Mouse (Mus musculus) embryonic facial prominence, embryonic 14.5 days (tissue): ENCODE data around the gene Wfdc3. TPM values are rescaled to one million over a fixed set of nuclear protein-coding genes. Genes with fewer than 3 reads are reported as not detected.

Source experiments
- ATAC-seq: fragments of 200-750 bp; cut with Nextera tagmentation; 2 replicates; pipeline ENCODE4 v1.8.0; 2017; ENCODE audit warnings: low read depth, moderate number of reproducible peaks, moderate TSS enrichment
- DNase-seq: peaks from one replicate; pipeline ENCODE4 v3.0.0-alpha.2; 2015; ENCODE audit warnings: low spot score
- H3K27ac ChIP-seq: fragments of 300-500 bp; sonication (generic); replicated peaks from 2 replicates; pipeline ENCODE4 v1.5.1; 2014; ENCODE audit warnings: low read depth, mild to moderate bottlenecking, low read length, moderate library complexity
- H3K27me3 ChIP-seq: fragments of 300-500 bp; sonication (generic); replicated peaks from 2 replicates; pipeline ENCODE4 v1.6.1; 2014; ENCODE audit warnings: low read length; ENCODE audit not compliant: control insufficient read depth, insufficient read depth
- H3K36me3 ChIP-seq: fragments of 300-500 bp; sonication (generic); 2 replicates; pipeline ENCODE4 v1.6.1; 2014; ENCODE audit warnings: low read length, mixed read lengths; ENCODE audit not compliant: control insufficient read depth, insufficient read depth
- H3K4me1 ChIP-seq: fragments of 300-500 bp; sonication (generic); 2 replicates; pipeline ENCODE4 v1.6.1; 2014; ENCODE audit warnings: antibody characterized with exemption, low read length; ENCODE audit not compliant: control insufficient read depth, insufficient read depth
- H3K4me2 ChIP-seq: fragments of 300-500 bp; sonication (generic); 2 replicates; pipeline ENCODE4 v1.6.1; 2014; ENCODE audit warnings: low read depth, mild to moderate bottlenecking, low read length, moderate library complexity, mixed read lengths
- H3K4me3 ChIP-seq: fragments of 300-500 bp; sonication (generic); 2 replicates; pipeline ENCODE4 v1.5.1; 2014; ENCODE audit warnings: low read depth, mild to moderate bottlenecking, low read length
- H3K9ac ChIP-seq: fragments of 300-500 bp; sonication (generic); 2 replicates; pipeline ENCODE4 v1.6.1; 2014; ENCODE audit warnings: low read depth, mild to moderate bottlenecking, low read length, moderate library complexity, mixed read lengths
- H3K9me3 ChIP-seq: fragments of 300-500 bp; sonication (generic); 2 replicates; pipeline ENCODE4 v1.6.1; 2016; ENCODE audit warnings: low read length; ENCODE audit not compliant: control insufficient read depth
- WGBS: fragments of 180-500 bp; shearing (Covaris S2); extraction: QIAGEN DNeasy Blood & Tissue Kit; methylation state at CpG from one replicate; pipeline ENCODE4 v1.1.7; 2014; 5-methylcytosine and 5-hydroxymethylcytosine counted together
- polyA plus RNA-seq: library from polyadenylated mRNA; unstranded; fragments of >200 nt; fragmentation: Nextera tagmentation; extraction: Ambion mirVana; gene quantifications from 2 replicates; pipeline ENCODE4 v1.2.1, GENCODE M21; 2014

The Wfdc3 gene
- polyA plus RNA-seq = 0.53 and 1.1 TPM in 2 replicates

- 0% methylated on average over 31 of the region's 70 CpGs for WGBS
- Histone ChIP-seq H3K36me3 (peaks cover 33% of the 10 kb centered on the region), H3K27me3 (no peaks in the 10 kb centered on the region), H3K9ac (peak within 1 kb of the TSS; percentile 93), H3K4me3 (peak within 1 kb of the TSS; percentile 90), H3K27ac (peak within 1 kb of the TSS; percentile 74), H3K4me2 (peak within 1 kb of the TSS; percentile 75), H3K9me3 (no peaks in the 10 kb centered on the region), H3K4me1 (peaks cover 11% of the 10 kb centered on the region)
- ATAC-seq (peak; percentile 93), DNase-seq (peak; percentile 94)
These were observed at the start of gene Wfdc3, which contains the start of gene Dnttip1 for GRCm38 (mm10) chr2:164745843-164746479. Gene Wfdc3 (minus strand): TSS chr2:164745931. Gene Dnttip1 (plus strand): TSS chr2:164745983.

GRCm38 (mm10) chr2:164794293-164794692, 48.6 kb upstream of the Wfdc3 start:
- DNase-seq = peak; percentile 93
- Histone ChIP-seq H3K4me1 (no peaks in the 10 kb centered on the region), H3K9ac (no peak overlapping the region), H3K27me3 (no peaks in the 10 kb centered on the region), H3K4me3 (no peak overlapping the region), H3K4me2 (no peak overlapping the region), H3K27ac (no peak overlapping the region), H3K36me3 (peaks cover 92% of the 10 kb centered on the region), H3K9me3 (no peaks in the 10 kb centered on the region)
- ATAC-seq = peak; percentile 48
- WGBS = 36% methylated on average over 5 of the region's 5 CpGs

DNA sequence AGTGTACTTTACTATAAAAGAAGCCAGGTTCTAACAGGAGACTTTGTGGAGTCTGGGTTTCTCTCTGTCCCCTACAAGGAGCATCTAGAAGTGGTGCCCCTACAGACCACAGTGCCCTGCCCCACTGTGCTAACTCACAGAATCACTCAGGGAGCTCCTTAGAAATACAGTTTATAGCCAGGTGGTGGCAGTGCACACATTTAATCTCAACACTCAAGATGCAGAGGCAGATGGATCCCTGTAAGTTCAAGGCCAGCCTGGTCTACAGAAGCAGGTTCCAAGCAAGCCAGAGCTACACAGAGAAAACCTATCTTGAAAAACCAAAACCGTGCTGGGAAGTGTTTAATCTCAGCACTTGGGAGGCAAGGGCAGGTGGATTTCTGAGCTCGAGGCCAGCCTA, 48.0 kb upstream of the Wfdc3 start:
- 89% methylated on average over 2 of the region's 2 CpGs for WGBS
- no peak for ATAC-seq
- no peak for DNase-seq
- H3K4me2 ChIP-seq = no peak overlapping the region
- H3K9ac ChIP-seq = no peak overlapping the region
- H3K4me3 ChIP-seq = no peak overlapping the region
- no peak overlapping the region for H3K27ac ChIP-seq
- no peaks in the 10 kb centered on the region for H3K4me1 ChIP-seq
- H3K9me3 ChIP-seq = no peaks in the 10 kb centered on the region
- H3K27me3 ChIP-seq = no peaks in the 10 kb centered on the region
- peaks cover 90% of the 10 kb centered on the region for H3K36me3 ChIP-seq

DNA sequence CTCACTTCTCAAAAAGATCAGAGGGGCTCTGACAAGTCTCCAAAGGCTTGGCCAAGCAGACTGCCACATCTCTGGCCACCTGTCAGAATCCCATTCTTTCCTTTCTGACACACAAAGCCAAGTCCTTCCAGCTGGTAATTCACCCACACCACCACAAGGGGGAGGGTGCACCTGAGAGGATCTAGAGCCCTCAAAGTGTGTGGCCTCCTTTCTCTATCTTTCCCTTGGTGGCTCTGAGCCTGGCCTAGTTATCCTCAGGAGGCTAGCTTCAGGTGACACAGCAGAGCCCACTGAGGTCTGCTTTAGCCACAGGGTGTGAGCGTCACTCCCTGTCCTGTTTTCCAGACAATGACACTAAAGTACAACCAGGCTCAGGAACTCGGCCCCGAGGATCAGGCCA, 47.5 kb upstream of the Wfdc3 start:
- Histone ChIP-seq H3K27me3 (no peaks in the 10 kb centered on the region), H3K9me3 (no peaks in the 10 kb centered on the region), H3K4me2 (no peak overlapping the region), H3K9ac (no peak overlapping the region), H3K27ac (no peak overlapping the region), H3K4me1 (no peaks in the 10 kb centered on the region), H3K36me3 (peaks cover 87% of the 10 kb centered on the region), H3K4me3 (no peak overlapping the region)
- DNase-seq (peak; percentile 47), ATAC-seq (no peak)
- 79% methylated on average over 3 of the region's 3 CpGs for WGBS

GRCm38 (mm10) chr2:164792400-164793190, 46.9 kb upstream of the Wfdc3 start:
- no peak overlapping the region for H3K9ac ChIP-seq
- 91% methylated on average over 12 of the region's 12 CpGs for whole genome bisulfite sequencing
- H3K9me3 ChIP-seq = no peaks in the 10 kb centered on the region
- H3K27ac ChIP-seq = no peak overlapping the region
- no peaks in the 10 kb centered on the region for H3K27me3 ChIP-seq
- no peak overlapping the region for H3K4me2 ChIP-seq
- H3K4me3 ChIP-seq = no peak overlapping the region
- DNase-seq = no peak
- peaks cover 81% of the 10 kb centered on the region for H3K36me3 ChIP-seq
- H3K4me1 ChIP-seq = no peaks in the 10 kb centered on the region
- ATAC-seq = no peak

- WGBS = 91% methylated on average over 18 of the region's 18 CpGs
- peaks cover 3% of the 10 kb centered on the region; the same call in 1 of the 2 replicates for H3K4me1 ChIP-seq
- H3K4me2 ChIP-seq = no peak overlapping the region
- H3K9ac ChIP-seq = no peak overlapping the region; the same call in 1 of the 2 replicates
- no peaks in the 10 kb centered on the region for H3K27me3 ChIP-seq
- DNase-seq (no peak), ATAC-seq (no peak)
- no peaks in the 10 kb centered on the region for H3K9me3 ChIP-seq
- H3K36me3 ChIP-seq = peaks cover 76% of the 10 kb centered on the region
- H3K27ac ChIP-seq = no peak overlapping the region
- H3K4me3 ChIP-seq = no peak overlapping the region
These were observed 46.1 kb upstream of the Wfdc3 start for GRCm38 (mm10) chr2:164791841-164792261.

DNA sequence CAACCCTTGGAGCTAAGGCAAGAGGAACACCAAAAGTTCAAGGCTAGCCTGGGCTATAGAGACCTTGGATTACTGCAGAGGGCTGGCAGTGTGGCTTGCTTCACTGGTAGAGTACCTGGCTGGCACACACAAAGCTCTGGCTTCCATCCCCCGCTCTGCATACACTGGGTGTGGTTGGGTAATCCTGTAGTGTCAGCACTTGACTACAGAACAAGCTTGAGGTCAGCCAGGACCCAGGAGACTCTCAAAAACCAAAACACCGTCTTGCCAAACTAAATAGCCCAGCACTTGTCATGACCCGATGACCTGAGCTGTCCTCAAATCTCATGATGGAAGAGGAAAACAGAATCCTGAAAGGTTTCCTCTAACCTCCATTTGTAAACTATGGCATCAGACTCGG, 44.7 kb upstream of the Wfdc3 start:
- 72% methylated on average over 4 of the region's 4 CpGs for WGBS
- peaks cover 62% of the 10 kb centered on the region for H3K36me3 ChIP-seq

GRCm38 (mm10) chr2:164788411-164788810, 42.7 kb upstream of the Wfdc3 start:
- Histone ChIP-seq H3K4me2 (no peak overlapping the region), H3K36me3 (peaks cover 44% of the 10 kb centered on the region), H3K4me3 (no peak overlapping the region), H3K27ac (no peak overlapping the region), H3K9me3 (no peaks in the 10 kb centered on the region), H3K9ac (no peak overlapping the region), H3K4me1 (peaks cover 8% of the 10 kb centered on the region), H3K27me3 (no peaks in the 10 kb centered on the region)
- no peak for DNase-seq
- WGBS = 73% methylated on average over 4 of the region's 4 CpGs
- ATAC-seq = no peak

More for the DNA sequence above, 44.7 kb upstream of the Wfdc3 start:
- Histone ChIP-seq H3K9ac (no peak overlapping the region), H3K27ac (no peak overlapping the region), H3K27me3 (no peaks in the 10 kb centered on the region), H3K9me3 (no peaks in the 10 kb centered on the region), H3K4me3 (no peak overlapping the region), H3K4me2 (no peak overlapping the region), H3K4me1 (peaks cover 8% of the 10 kb centered on the region)
- DNase-seq (no peak), ATAC-seq (no peak)
